Mouse (Mus musculus) CH12.LX (cell line): ENCODE measurements around the gene Matk.

Experiments
- CTCF ChIP-seq, 2 experiments: IDR thresholded peaks in 1 of 2; conservative IDR thresholded peaks in 1 of 2; 2 replicates each; pipeline ENCODE4 v1.5.1; 2011 to 2012; ENCODE audit warnings: low read depth in 2 of 2, low read length in 2 of 2, improper control_type of control experiment in 1 of 2, inconsistent platforms in 1 of 2, mild to moderate bottlenecking in 1 of 2, moderate library complexity in 1 of 2
- E2F4 ChIP-seq: IDR thresholded peaks from 2 replicates; pipeline ENCODE4 v1.6.1; 2011; ENCODE audit warnings: low read depth, low read length, improper control_type of control experiment; ENCODE audit not compliant: insufficient replicate concordance
- ETS1 ChIP-seq: conservative IDR thresholded peaks from 2 replicates; pipeline ENCODE4 v1.6.1; 2012; ENCODE audit warnings: low read depth, mild to moderate bottlenecking, inconsistent platforms, low read length, improper control_type of control experiment, moderate library complexity
- HCFC1 ChIP-seq: IDR thresholded peaks from 2 replicates; pipeline ENCODE4 v1.6.1; 2012; ENCODE audit warnings: low read depth, mild to moderate bottlenecking, inconsistent platforms, low read length, improper control_type of control experiment
- NRF1 ChIP-seq: IDR thresholded peaks from 2 replicates; pipeline ENCODE4 v1.6.1; 2014; ENCODE audit warnings: low read depth, mild to moderate bottlenecking, inconsistent platforms, low read length, improper control_type of control experiment, moderate library complexity
- POLR2A ChIP-seq: IDR thresholded peaks from 2 replicates; pipeline ENCODE4 v1.6.1; 2011; ENCODE audit warnings: low read depth, mild to moderate bottlenecking, improper control_type of control experiment, low read length
- SMC3 ChIP-seq: IDR thresholded peaks from 2 replicates; pipeline ENCODE4 v1.6.1; 2011; ENCODE audit warnings: low read depth, low read length, improper control_type of control experiment
- ZKSCAN1 ChIP-seq: IDR thresholded peaks from 2 replicates; pipeline ENCODE4 v1.6.1; 2012; ENCODE audit warnings: low read depth, inconsistent platforms, low read length, improper control_type of control experiment, borderline replicate concordance

GRCm38 (mm10) chr10:81266211-81267105, 13.7 kb downstream of the Matk start, which contains the start of the genes Mrpl54 and Apba3:
- TF ChIP-seq E2F4 (no peak), SMC3 (no peak), POLR2A (peak; percentile 82; the same call in 1 of the 2 replicates), ZKSCAN1 (no peak), CTCF (conservative IDR thresholded peaks at IDR 0.05 in 1 of 2, IDR thresholded peaks at IDR 0.05 in 1 of 2; ENCODE audit: low read depth in 2 of 2, low read length in 2 of 2) (no peak), ETS1 (peak; percentile 57; the same call in 1 of the 2 replicates), HCFC1 (peak; percentile 98), NRF1 (peak; percentile 98)
